Mouse (Mus musculus) heart, embryonic 11.5 days (tissue): Measurements from ENCODE around the gene Ppp1r3e. TPM values are rescaled to one million over a fixed set of nuclear protein-coding genes. Genes with fewer than 3 reads are reported as not detected.
A peak's percentile ranks its signal among the peaks of the same experiment; 100 is the strongest.

Experiments
- ATAC-seq: fragments of 200-750 bp; cut with Nextera tagmentation; replicated peaks from 2 replicates; pipeline ENCODE4 v1.8.0; 2017; ENCODE audit warnings: moderate library complexity; ENCODE audit not compliant: insufficient number of reproducible peaks, low FRiP score, low TSS enrichment
- H3K27ac ChIP-seq: fragments of 300-500 bp; sonication (generic); 2 replicates; pipeline ENCODE4 v1.5.1; 2014; ENCODE audit warnings: mild to moderate bottlenecking, low read depth, low read length
- H3K27me3 ChIP-seq: fragments of 300-500 bp; sonication (generic); 2 replicates; pipeline ENCODE4 v1.6.1; 2014; ENCODE audit warnings: mild to moderate bottlenecking, low read length, mixed read lengths; ENCODE audit not compliant: control insufficient read depth, insufficient read depth
- H3K36me3 ChIP-seq: fragments of 300-500 bp; sonication (generic); 2 replicates; pipeline ENCODE4 v1.6.1; 2014; ENCODE audit warnings: mild to moderate bottlenecking, low read length, moderate library complexity, mixed read lengths; ENCODE audit not compliant: control insufficient read depth, insufficient read depth
- H3K4me1 ChIP-seq: fragments of 300-500 bp; sonication (generic); 2 replicates; pipeline ENCODE4 v1.6.1; 2014; ENCODE audit warnings: low read length; ENCODE audit not compliant: control insufficient read depth, insufficient read depth
- H3K4me2 ChIP-seq: fragments of 300-500 bp; sonication (generic); 2 replicates; pipeline ENCODE4 v1.6.1; 2014; ENCODE audit warnings: mild to moderate bottlenecking, moderate library complexity
- H3K4me3 ChIP-seq: fragments of 300-500 bp; sonication (generic); 2 replicates; pipeline ENCODE4 v1.5.1; 2014; ENCODE audit warnings: low read depth, low read length
- H3K9ac ChIP-seq: fragments of 300-500 bp; sonication (generic); 2 replicates; pipeline ENCODE4 v1.6.1; 2014; ENCODE audit warnings: mild to moderate bottlenecking, low read depth, low read length, moderate library complexity
- H3K9me3 ChIP-seq: fragments of 300-500 bp; sonication (generic); replicated peaks from 2 replicates; pipeline ENCODE4 v1.6.1; 2016; ENCODE audit warnings: low read length; ENCODE audit not compliant: control insufficient read depth
- WGBS: fragments of 180-500 bp; shearing (Covaris S2); extraction: QIAGEN DNeasy Blood & Tissue Kit; methylation state at CpG from one replicate; pipeline ENCODE4 v1.1.7; 2014; ENCODE audit not compliant: insufficient replicate concordance; 5-methylcytosine and 5-hydroxymethylcytosine counted together
- polyA plus RNA-seq: library from polyadenylated mRNA; unstranded; fragments of >200 nt; fragmentation: Nextera tagmentation; extraction: Ambion mirVana; gene quantifications from 2 replicates; pipeline ENCODE4 v1.2.1, GENCODE M21; 2014

The Ppp1r3e gene
- 0.94 and 1.8 TPM in 2 replicates for polyA plus RNA-seq

DNA sequence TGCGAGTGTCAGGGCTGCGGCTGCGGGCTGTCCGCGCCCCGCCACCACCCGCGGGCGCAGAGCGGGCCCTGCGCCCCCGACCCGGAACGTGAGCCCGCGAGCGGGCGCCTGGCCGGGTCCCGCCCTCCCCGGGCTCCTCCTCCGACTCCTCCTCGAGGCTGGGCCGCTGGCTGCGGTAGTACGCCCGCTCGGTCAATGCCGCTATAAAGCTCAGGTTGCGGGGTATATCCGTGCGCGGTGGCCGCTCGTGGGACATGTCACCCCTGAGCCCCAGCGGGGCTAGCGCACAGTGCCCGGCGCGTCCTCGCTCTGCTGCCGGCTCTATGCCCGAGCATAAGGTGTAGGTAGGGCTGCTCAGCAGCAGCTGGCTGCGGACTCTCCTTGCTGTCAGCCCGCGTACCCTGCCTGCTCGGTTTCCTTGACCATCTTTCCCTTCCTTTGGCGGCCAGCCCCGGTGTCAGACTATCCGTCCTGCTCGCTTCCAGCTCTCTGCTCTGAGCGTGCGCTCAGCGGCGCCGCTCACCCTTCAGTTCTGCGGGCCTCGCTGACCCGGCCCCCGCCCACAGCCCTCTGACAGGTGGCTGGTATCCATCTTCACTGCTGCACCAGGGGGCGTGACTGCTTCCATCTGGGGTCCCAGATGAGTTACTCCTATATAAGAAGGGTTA lies at the start of gene Ppp1r3e:
Gene Ppp1r3e, minus strand, starts transcription at position 503 of the 668 bp plus-strand sequence.
- ATAC-seq, result peak; percentile 69
- WGBS, result under 1% methylated on average over 46 of the region's 61 CpGs
- peak within 1 kb of the TSS; percentile 73 for H3K27ac ChIP-seq

GRCm38 (mm10) chr14:54926401-54927158 lies 49.2 kb upstream of the Ppp1r3e start:
- H3K4me1 ChIP-seq, result peaks cover 24% of the 10 kb centered on the region
- H3K9me3 ChIP-seq, result no peaks in the 10 kb centered on the region; the same call in 1 of the 2 replicates
- H3K9ac ChIP-seq, result peak overlapping the region; percentile 66
- WGBS, result 2% methylated on average over 45 of the region's 58 CpGs
- peak overlapping the region; percentile 43 for H3K4me3 ChIP-seq
- peaks cover 23% of the 10 kb centered on the region for H3K27me3 ChIP-seq
- no peaks in the 10 kb centered on the region; the same call in 1 of the 2 replicates for H3K36me3 ChIP-seq
- H3K27ac ChIP-seq, result peak overlapping the region; percentile 64
- ATAC-seq, result peak; percentile 50; the same call in 1 of the 2 replicates
- peak overlapping the region; percentile 94 for H3K4me2 ChIP-seq

More for the DNA sequence above, at the start of gene Ppp1r3e:
- H3K9me3 ChIP-seq, result no peaks in the 10 kb centered on the region
- no peaks in the 10 kb centered on the region for H3K36me3 ChIP-seq
- peaks cover 10% of the 10 kb centered on the region; the same call in 1 of the 2 replicates for H3K4me1 ChIP-seq
- H3K4me2 ChIP-seq, result peak within 1 kb of the TSS; percentile 91
- H3K9ac ChIP-seq, result peak within 1 kb of the TSS; percentile 77
- no peaks in the 10 kb centered on the region for H3K27me3 ChIP-seq
- H3K4me3 ChIP-seq, result peak within 1 kb of the TSS; percentile 70

DNA sequence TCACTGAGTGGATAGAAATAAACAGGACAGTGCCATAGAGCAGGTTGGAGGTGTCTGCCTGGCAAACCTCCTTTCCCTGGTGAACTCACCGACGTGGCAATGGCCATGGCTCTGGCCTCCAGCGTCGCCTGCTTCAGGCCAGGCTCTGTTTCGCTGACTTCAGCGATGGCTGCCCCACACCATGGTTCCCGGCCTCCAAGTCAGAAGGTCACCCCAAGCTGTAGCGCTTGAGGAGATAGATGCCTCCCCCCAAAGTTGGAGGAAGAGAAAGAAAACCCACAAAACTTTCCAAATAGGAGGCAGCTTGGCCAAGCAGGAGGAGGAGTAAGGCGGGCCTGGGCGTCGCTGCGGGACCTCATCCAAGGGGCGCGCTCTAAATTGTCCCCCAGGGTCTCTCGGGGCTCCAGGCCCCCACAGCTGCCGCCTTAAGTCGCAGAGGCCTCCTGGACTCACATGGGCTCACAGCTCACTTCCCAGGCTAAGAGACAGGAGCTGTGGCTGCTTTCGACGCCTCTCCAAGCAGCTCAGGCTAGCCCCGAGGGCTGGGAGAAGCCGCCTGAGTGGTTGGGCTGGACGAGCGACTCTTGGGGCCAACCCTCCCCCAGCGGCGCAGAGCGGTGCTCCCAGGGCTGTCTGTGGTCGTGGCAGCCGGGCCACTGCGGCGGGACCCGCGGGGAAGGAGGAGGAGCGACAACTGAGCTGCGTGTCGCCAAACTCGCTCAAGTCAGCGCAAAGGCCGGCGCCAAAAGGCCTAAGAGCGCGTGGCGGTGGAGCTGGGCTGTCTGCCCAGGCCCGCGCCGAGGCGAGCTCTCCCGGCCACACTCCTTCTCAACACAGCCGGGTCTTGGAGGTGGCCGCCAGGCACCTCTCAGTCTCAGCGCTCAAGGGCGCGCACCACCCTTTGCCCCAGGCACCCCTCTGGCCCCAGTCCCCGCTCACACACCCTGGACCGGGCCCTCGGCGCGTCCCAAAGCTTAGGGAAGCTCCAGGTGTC lies 48.3 kb upstream of the Ppp1r3e start, which contains the start of gene Efs:
Gene Efs, minus strand, starts transcription at position 778 of the 994 bp plus-strand sequence.
- peaks cover 23% of the 10 kb centered on the region for H3K27me3 ChIP-seq
- peaks cover 8% of the 10 kb centered on the region for H3K9me3 ChIP-seq
- ATAC-seq, result peak; percentile 50
- H3K4me1 ChIP-seq, result peaks cover 24% of the 10 kb centered on the region
- peak within 1 kb of the TSS; percentile 64 for H3K27ac ChIP-seq
- peak within 1 kb of the TSS; percentile 43 for H3K4me3 ChIP-seq
- peak within 1 kb of the TSS; percentile 94 for H3K4me2 ChIP-seq
- H3K9ac ChIP-seq, result peak within 1 kb of the TSS; percentile 66
- peaks cover 4% of the 10 kb centered on the region for H3K36me3 ChIP-seq
- 3% methylated on average over 56 of the region's 57 CpGs for WGBS

- Histone ChIP-seq H3K9me3 (peaks cover 8% of the 10 kb centered on the region), H3K27ac (peak overlapping the region; percentile 64), H3K36me3 (peaks cover 5% of the 10 kb centered on the region), H3K9ac (peak overlapping the region; percentile 66), H3K4me2 (peak overlapping the region; percentile 94), H3K27me3 (peaks cover 23% of the 10 kb centered on the region), H3K4me1 (peaks cover 24% of the 10 kb centered on the region), H3K4me3 (peak overlapping the region; percentile 43)
- peak; percentile 75; the same call in 1 of the 2 replicates for ATAC-seq
- 14% methylated on average over 7 of the region's 7 CpGs for WGBS
Measured at GRCm38 (mm10) chr14:54924641-54925348, 47.4 kb upstream of the Ppp1r3e start.

- peaks cover 3% of the 10 kb centered on the region; the same call in 1 of the 2 replicates for H3K27me3 ChIP-seq
- no peak for ATAC-seq
- H3K9ac ChIP-seq, result no peak overlapping the region
- 90% methylated on average over 16 of the region's 16 CpGs for WGBS
- H3K36me3 ChIP-seq, result peaks cover 11% of the 10 kb centered on the region
- H3K27ac ChIP-seq, result no peak overlapping the region
- peaks cover 8% of the 10 kb centered on the region for H3K9me3 ChIP-seq
- no peak overlapping the region for H3K4me2 ChIP-seq
- peaks cover 15% of the 10 kb centered on the region for H3K4me1 ChIP-seq
- H3K4me3 ChIP-seq, result no peak overlapping the region
Measured at GRCm38 (mm10) chr14:54920076-54920685, 42.8 kb upstream of the Ppp1r3e start.

GRCm38 (mm10) chr14:54913343-54913742 lies 36.0 kb upstream of the Ppp1r3e start:
- H3K4me1 ChIP-seq, result peaks cover 13% of the 10 kb centered on the region
- no peaks in the 10 kb centered on the region; the same call in 1 of the 2 replicates for H3K36me3 ChIP-seq
- H3K4me3 ChIP-seq, result peak overlapping the region; percentile 72
- H3K9ac ChIP-seq, result peak overlapping the region; percentile 82; the same call in 1 of the 2 replicates
- H3K9me3 ChIP-seq, result no peaks in the 10 kb centered on the region
- ATAC-seq, result no peak
- WGBS, result 18% methylated on average over 10 of the region's 10 CpGs
- no peak overlapping the region for H3K27ac ChIP-seq
- H3K27me3 ChIP-seq, result no peaks in the 10 kb centered on the region
- peak overlapping the region; percentile 95 for H3K4me2 ChIP-seq

DNA sequence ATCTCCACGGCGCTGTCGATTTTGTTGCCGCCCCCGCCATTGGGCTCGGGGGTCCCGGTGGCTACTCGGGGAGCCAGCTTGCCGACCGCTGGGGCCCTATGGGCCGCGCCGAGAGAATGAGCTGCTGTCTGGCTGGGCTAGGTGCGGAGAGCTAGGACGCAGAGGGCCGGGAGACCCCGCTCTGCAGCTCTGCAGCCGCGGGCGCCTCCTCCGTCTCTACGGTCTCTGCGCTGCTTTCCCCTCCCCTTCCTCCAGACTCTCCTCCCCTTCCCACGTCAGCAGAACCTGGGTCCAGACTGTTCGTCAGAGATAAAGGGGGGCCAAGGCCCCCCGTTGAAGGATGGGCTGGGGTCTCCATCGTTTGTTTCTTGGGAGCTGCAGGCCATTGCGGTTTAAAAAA lies 35.5 kb upstream of the Ppp1r3e start, which contains the start of gene Slc22a17:
Gene Slc22a17, minus strand, starts transcription at position 247 of the 400 bp plus-strand sequence.
- 0 out of 2 replicates have a peak, but pooled peaks cover 1% of the 10 kb centered on the region for H3K27me3 ChIP-seq
- peaks cover 13% of the 10 kb centered on the region for H3K4me1 ChIP-seq
- no peak within 1 kb of the TSS for H3K27ac ChIP-seq
- 1% methylated on average over 22 of the region's 28 CpGs for WGBS
- peak; percentile 66 for ATAC-seq
- H3K36me3 ChIP-seq, result 0 out of 2 replicates have a peak, but pooled peaks cover 1% of the 10 kb centered on the region
- no peaks in the 10 kb centered on the region for H3K9me3 ChIP-seq
- H3K9ac ChIP-seq, result peak within 1 kb of the TSS; percentile 82
- peak within 1 kb of the TSS; percentile 95 for H3K4me2 ChIP-seq
- peak within 1 kb of the TSS; percentile 72 for H3K4me3 ChIP-seq
